Mouse (Mus musculus) large intestine, adult 2 months (tissue): Measurements from ENCODE around the gene Pnkd. TPM values are rescaled to one million over a fixed set of nuclear protein-coding genes. Genes with fewer than 3 reads are reported as not detected.

Experiments used
- DNase-seq: peaks from one replicate; pipeline ENCODE4 v3.0.0-alpha.2; 2012; ENCODE audit warnings: low read depth, low spot score
- WGBS: fragments of 180-500 bp; shearing (Covaris S2); methylation state at CpG from one replicate; pipeline ENCODE4 v1.1.7; 2018; 5-methylcytosine and 5-hydroxymethylcytosine counted together
- polyA plus RNA-seq: library from polyadenylated mRNA; depleted of rRNA; stranded (reverse); fragments of >200 nt; gene quantifications from 2 replicates; pipeline ENCODE4 v1.2.3, GENCODE M21; 2012

Pnkd gene
- polyA plus RNA-seq, 1 experiment = 53.4 TPM

GRCm38 (mm10) chr1:74343161-74343560, 58.4 kb downstream of the Pnkd start:
- 62% methylated on average over 5 of the region's 5 CpGs for WGBS
- DNase-seq = no peak

- DNase-seq = no peak
- WGBS = 87% methylated on average over 11 of the region's 11 CpGs
These were observed 59.6 kb downstream of the Pnkd start for GRCm38 (mm10) chr1:74344163-74344916.

GRCm38 (mm10) chr1:74351185-74351769, 66.5 kb downstream of the Pnkd start:
- no peak for DNase-seq
- 81% methylated on average over 13 of the region's 13 CpGs for WGBS

GRCm38 (mm10) chr1:74352532-74353096, 67.9 kb downstream of the Pnkd start:
- no peak for DNase-seq
- WGBS = 77% methylated on average over 5 of the region's 5 CpGs

- DNase-seq = no peak
- 82% methylated on average over 9 of the region's 9 CpGs for WGBS
These were observed 68.9 kb downstream of the Pnkd start for GRCm38 (mm10) chr1:74353453-74354229.

- no peak for DNase-seq
These were observed 72.8 kb downstream of the Pnkd start for GRCm38 (mm10) chr1:74357531-74357930.

- DNase-seq = no peak
- WGBS = 82% methylated on average over 5 of the region's 5 CpGs
These were observed 75.3 kb downstream of the Pnkd start for GRCm38 (mm10) chr1:74359952-74360517.

- DNase-seq = peak; percentile 59
- 2% methylated on average over 2 of the region's 2 CpGs for WGBS
These were observed 77.1 kb downstream of the Pnkd start, which contains the start of gene Catip for GRCm38 (mm10) chr1:74361812-74362211. Catip (plus strand) TSS chr1:74362108.

GRCm38 (mm10) chr1:74362325-74363229, 77.8 kb downstream of the Pnkd start:
- WGBS = 68% methylated on average over 17 of the region's 17 CpGs
- no peak for DNase-seq

GRCm38 (mm10) chr1:74363437-74363836, 78.7 kb downstream of the Pnkd start:
- DNase-seq = no peak
- WGBS = 60% methylated on average over 5 of the region's 5 CpGs

GRCm38 (mm10) chr1:74364270-74364669, 79.5 kb downstream of the Pnkd start:
- no peak for DNase-seq
- 49% methylated on average over 8 of the region's 8 CpGs for WGBS

GRCm38 (mm10) chr1:74367886-74368645, 83.3 kb downstream of the Pnkd start:
- no peak for DNase-seq
- 8% methylated on average over 34 of the region's 34 CpGs for WGBS

- no peak for DNase-seq
- 70% methylated on average over 4 of the region's 4 CpGs for WGBS
These were observed 85.3 kb downstream of the Pnkd start for GRCm38 (mm10) chr1:74370040-74370439.

GRCm38 (mm10) chr1:74373372-74373771, 88.6 kb downstream of the Pnkd start:
- no peak for DNase-seq
- WGBS = 62% methylated on average over 4 of the region's 4 CpGs

- no peak for DNase-seq
- WGBS = 73% methylated on average over 8 of the region's 8 CpGs
These were observed 90.2 kb downstream of the Pnkd start, which contains the start of gene Slc11a1 for GRCm38 (mm10) chr1:74374980-74375379. Slc11a1 (plus strand) TSS chr1:74375195.

GRCm38 (mm10) chr1:74375561-74375960, 90.8 kb downstream of the Pnkd start:
- no peak for DNase-seq
- 74% methylated on average over 10 of the region's 10 CpGs for WGBS

GRCm38 (mm10) chr1:74376396-74376795, 91.7 kb downstream of the Pnkd start:
- no peak for DNase-seq

GRCm38 (mm10) chr1:74379058-74379504, 94.4 kb downstream of the Pnkd start:
- DNase-seq = no peak
- WGBS = 71% methylated on average over 7 of the region's 7 CpGs

More at GRCm38 (mm10) chr1:74376396-74376795, 91.7 kb downstream of the Pnkd start:
- 70% methylated on average over 4 of the region's 4 CpGs for WGBS
